Mouse (Mus musculus): ENCODE measurements at regions not wholly inside any gene's neighbourhood (a gene's known extent, or its start where the extent isn't known, plus 50 kb on each side); places are given as distances from the start of the nearest gene placed in this dataset.
A peak's percentile ranks its signal among the peaks of the same experiment; 100 is the strongest.

GRCm38 (mm10) chr5:142313944-142314343, 87.4 kb upstream of the Foxk1 start:
- H3K4me3 ChIP-seq (replicated peaks; ENCODE audit: low read length), result no peak overlapping the region
- H3K4me1 ChIP-seq (ENCODE audit: control insufficient read depth, insufficient read depth, low read length), result no peaks in the 10 kb centered on the region
- H3K27me3 ChIP-seq (ENCODE audit: control insufficient read depth, insufficient read depth, low read length), result no peaks in the 10 kb centered on the region
- no peak for TF ChIP-seq POLR2A (IDR thresholded peaks at IDR 0.05; ENCODE audit: borderline replicate concordance, extremely low read depth, insufficient read depth, insufficient read length)
- no peak overlapping the region for H3K4me2 ChIP-seq (replicated peaks; ENCODE audit: low read depth, low read length, severe bottlenecking)
- H3K9ac ChIP-seq (ENCODE audit: low read depth, low read length, severe bottlenecking), result no peak overlapping the region
- ATAC-seq (ENCODE audit: low FRiP score, low read depth) (no peak), DNase-seq (ENCODE audit: low spot score) (no peak)
- H3K27ac ChIP-seq (replicated peaks; ENCODE audit: low read depth, low read length), result no peak overlapping the region
- no peaks in the 10 kb centered on the region for H3K36me3 ChIP-seq (ENCODE audit: control insufficient read depth, insufficient read depth, low read length)
- no peaks in the 10 kb centered on the region for H3K9me3 ChIP-seq (ENCODE audit: control insufficient read depth, low read length)
- WGBS, result 81% methylated on average over 8 of the region's 8 CpGs

GRCm38 (mm10) chr5:142314466-142314865, 86.8 kb upstream of the Foxk1 start:
- no peak for TF ChIP-seq POLR2A (IDR thresholded peaks at IDR 0.05; ENCODE audit: borderline replicate concordance, extremely low read depth, insufficient read depth, insufficient read length)
- H3K27me3 ChIP-seq (ENCODE audit: control insufficient read depth, insufficient read depth, low read length), result no peaks in the 10 kb centered on the region
- H3K4me3 ChIP-seq (replicated peaks; ENCODE audit: low read length), result no peak overlapping the region
- H3K4me2 ChIP-seq (replicated peaks; ENCODE audit: low read depth, low read length, severe bottlenecking), result no peak overlapping the region
- H3K9ac ChIP-seq (ENCODE audit: low read depth, low read length, severe bottlenecking), result no peak overlapping the region
- no peaks in the 10 kb centered on the region for H3K36me3 ChIP-seq (ENCODE audit: control insufficient read depth, insufficient read depth, low read length)
- H3K27ac ChIP-seq (replicated peaks; ENCODE audit: low read depth, low read length), result no peak overlapping the region
- DNase-seq (ENCODE audit: low spot score), result no peak
- H3K4me1 ChIP-seq (ENCODE audit: control insufficient read depth, insufficient read depth, low read length), result no peaks in the 10 kb centered on the region
- 73% methylated on average over 5 of the region's 5 CpGs for WGBS
- H3K9me3 ChIP-seq (ENCODE audit: control insufficient read depth, low read length), result no peaks in the 10 kb centered on the region
- no peak for ATAC-seq (ENCODE audit: low FRiP score, low read depth)

GRCm38 (mm10) chr5:142319268-142319667, 82.0 kb upstream of the Foxk1 start:
- ATAC-seq (ENCODE audit: low FRiP score, low read depth) (peak; percentile 75), DNase-seq (ENCODE audit: low spot score) (peak; percentile 82)
- 6% methylated on average over 7 of the region's 7 CpGs for WGBS

GRCm38 (mm10) chr5:142321316-142321715, 80.0 kb upstream of the Foxk1 start:
- no peak overlapping the region for H3K9ac ChIP-seq (ENCODE audit: low read depth, low read length, severe bottlenecking)
- no peak for DNase-seq (ENCODE audit: low spot score)
- H3K4me1 ChIP-seq (ENCODE audit: control insufficient read depth, insufficient read depth, low read length), result no peaks in the 10 kb centered on the region
- no peaks in the 10 kb centered on the region for H3K9me3 ChIP-seq (ENCODE audit: control insufficient read depth, low read length)
- WGBS, result 62% methylated on average over 8 of the region's 8 CpGs
- no peak overlapping the region for H3K4me3 ChIP-seq (replicated peaks; ENCODE audit: low read length)
- H3K4me2 ChIP-seq (replicated peaks; ENCODE audit: low read depth, low read length, severe bottlenecking), result no peak overlapping the region
- ATAC-seq (ENCODE audit: low FRiP score, low read depth), result no peak
- no peak overlapping the region for H3K27ac ChIP-seq (replicated peaks; ENCODE audit: low read depth, low read length)
- H3K36me3 ChIP-seq (ENCODE audit: control insufficient read depth, insufficient read depth, low read length), result no peaks in the 10 kb centered on the region
- H3K27me3 ChIP-seq (ENCODE audit: control insufficient read depth, insufficient read depth, low read length), result no peaks in the 10 kb centered on the region
- no peak for TF ChIP-seq POLR2A (IDR thresholded peaks at IDR 0.05; ENCODE audit: borderline replicate concordance, extremely low read depth, insufficient read depth, insufficient read length)

More at GRCm38 (mm10) chr5:142319268-142319667, 82.0 kb upstream of the Foxk1 start:
- Histone ChIP-seq H3K4me1 (ENCODE audit: control insufficient read depth, insufficient read depth, low read length) (no peaks in the 10 kb centered on the region), H3K9me3 (ENCODE audit: control insufficient read depth, low read length) (no peaks in the 10 kb centered on the region), H3K27ac (replicated peaks; ENCODE audit: low read depth, low read length) (no peak overlapping the region), H3K4me2 (replicated peaks; ENCODE audit: low read depth, low read length, severe bottlenecking) (no peak overlapping the region), H3K27me3 (ENCODE audit: control insufficient read depth, insufficient read depth, low read length) (no peaks in the 10 kb centered on the region), H3K4me3 (replicated peaks; ENCODE audit: low read length) (no peak overlapping the region), H3K36me3 (ENCODE audit: control insufficient read depth, insufficient read depth, low read length) (no peaks in the 10 kb centered on the region), H3K9ac (ENCODE audit: low read depth, low read length, severe bottlenecking) (no peak overlapping the region)
- TF ChIP-seq POLR2A (IDR thresholded peaks at IDR 0.05; ENCODE audit: borderline replicate concordance, extremely low read depth, insufficient read depth, insufficient read length), result no peak

- TF ChIP-seq POLR2A (IDR thresholded peaks at IDR 0.05; ENCODE audit: borderline replicate concordance, extremely low read depth, insufficient read depth, insufficient read length), result no peak
- ATAC-seq (ENCODE audit: low FRiP score, low read depth) (no peak), DNase-seq (ENCODE audit: low spot score) (no peak)
- Histone ChIP-seq H3K9me3 (ENCODE audit: control insufficient read depth, low read length) (no peaks in the 10 kb centered on the region), H3K4me1 (ENCODE audit: control insufficient read depth, insufficient read depth, low read length) (no peaks in the 10 kb centered on the region), H3K27me3 (ENCODE audit: control insufficient read depth, insufficient read depth, low read length) (no peaks in the 10 kb centered on the region), H3K27ac (replicated peaks; ENCODE audit: low read depth, low read length) (no peak overlapping the region), H3K36me3 (ENCODE audit: control insufficient read depth, insufficient read depth, low read length) (no peaks in the 10 kb centered on the region), H3K4me2 (replicated peaks; ENCODE audit: low read depth, low read length, severe bottlenecking) (no peak overlapping the region), H3K4me3 (replicated peaks; ENCODE audit: low read length) (no peak overlapping the region), H3K9ac (ENCODE audit: low read depth, low read length, severe bottlenecking) (no peak overlapping the region)
- 75% methylated on average over 2 of the region's 2 CpGs for WGBS
These were observed 76.4 kb upstream of the Foxk1 start for GRCm38 (mm10) chr5:142324928-142325327.

- no peak overlapping the region for H3K9ac ChIP-seq (ENCODE audit: low read depth, low read length, severe bottlenecking)
- DNase-seq (ENCODE audit: low spot score), result no peak
- no peak for TF ChIP-seq POLR2A (IDR thresholded peaks at IDR 0.05; ENCODE audit: borderline replicate concordance, extremely low read depth, insufficient read depth, insufficient read length)
- ATAC-seq (ENCODE audit: low FRiP score, low read depth), result no peak
- no peak overlapping the region for H3K4me3 ChIP-seq (replicated peaks; ENCODE audit: low read length)
- H3K9me3 ChIP-seq (ENCODE audit: control insufficient read depth, low read length), result no peaks in the 10 kb centered on the region
- no peaks in the 10 kb centered on the region for H3K36me3 ChIP-seq (ENCODE audit: control insufficient read depth, insufficient read depth, low read length)
- H3K27ac ChIP-seq (replicated peaks; ENCODE audit: low read depth, low read length), result no peak overlapping the region
- WGBS, result 71% methylated on average over 4 of the region's 4 CpGs
- no peaks in the 10 kb centered on the region for H3K4me1 ChIP-seq (ENCODE audit: control insufficient read depth, insufficient read depth, low read length)
- H3K27me3 ChIP-seq (ENCODE audit: control insufficient read depth, insufficient read depth, low read length), result no peaks in the 10 kb centered on the region
- no peak overlapping the region for H3K4me2 ChIP-seq (replicated peaks; ENCODE audit: low read depth, low read length, severe bottlenecking)
These were observed 75.7 kb upstream of the Foxk1 start for GRCm38 (mm10) chr5:142325560-142325959.

All from limb, embryonic 14.5 days (tissue).